Mouse (Mus musculus): ENCODE data around the gene Rundc1.

DNA sequence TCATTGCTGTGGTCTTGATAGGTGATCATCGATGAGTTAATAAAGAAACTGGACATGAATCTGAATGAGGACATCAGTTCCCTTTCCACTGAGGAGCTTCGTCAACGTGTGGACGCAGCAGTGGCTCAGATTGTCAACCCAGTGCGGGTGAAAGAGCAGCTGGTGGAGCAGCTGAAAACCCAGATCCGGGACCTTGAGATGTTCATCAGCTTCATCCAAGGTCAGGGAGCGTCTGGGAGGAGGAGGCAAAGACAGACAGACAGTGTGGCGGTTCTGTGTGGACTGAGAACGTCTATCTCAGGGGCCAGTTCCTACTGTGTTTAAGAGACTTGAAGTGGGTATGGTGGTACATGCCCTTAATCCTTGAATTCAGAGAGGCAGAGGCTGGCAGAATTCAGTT, 6.4 kb downstream of the Rundc1 start:
- no peak for TF ChIP-seq POLR2A (IDR thresholded peaks at IDR 0.05; ENCODE audit: low read depth, low read length)
- no peak for TF ChIP-seq CTCF (IDR thresholded peaks at IDR 0.05; ENCODE audit: extremely low read depth, insufficient read depth, insufficient read length, insufficient replicate concordance)

All from spleen, adult 2 months (tissue).